Mouse (Mus musculus) T-helper 2 cell (primary cell): Measurements from ENCODE around the gene Tjp1.

Source experiments
- in situ Hi-C: fragments of 300-600 bp; cut with MboI, MseI; formaldehyde crosslinking; loops from one replicate; pipeline ENCODE4 v1.15.1; 2025; ENCODE audit warnings: high pct_unique_total_duplicates

The Tjp1 gene

GRCm38 (mm10) chr7:65436921-65437320 is 90.7 kb downstream of the Tjp1 start:
- in situ Hi-C loops, result no loop called here

DNA sequence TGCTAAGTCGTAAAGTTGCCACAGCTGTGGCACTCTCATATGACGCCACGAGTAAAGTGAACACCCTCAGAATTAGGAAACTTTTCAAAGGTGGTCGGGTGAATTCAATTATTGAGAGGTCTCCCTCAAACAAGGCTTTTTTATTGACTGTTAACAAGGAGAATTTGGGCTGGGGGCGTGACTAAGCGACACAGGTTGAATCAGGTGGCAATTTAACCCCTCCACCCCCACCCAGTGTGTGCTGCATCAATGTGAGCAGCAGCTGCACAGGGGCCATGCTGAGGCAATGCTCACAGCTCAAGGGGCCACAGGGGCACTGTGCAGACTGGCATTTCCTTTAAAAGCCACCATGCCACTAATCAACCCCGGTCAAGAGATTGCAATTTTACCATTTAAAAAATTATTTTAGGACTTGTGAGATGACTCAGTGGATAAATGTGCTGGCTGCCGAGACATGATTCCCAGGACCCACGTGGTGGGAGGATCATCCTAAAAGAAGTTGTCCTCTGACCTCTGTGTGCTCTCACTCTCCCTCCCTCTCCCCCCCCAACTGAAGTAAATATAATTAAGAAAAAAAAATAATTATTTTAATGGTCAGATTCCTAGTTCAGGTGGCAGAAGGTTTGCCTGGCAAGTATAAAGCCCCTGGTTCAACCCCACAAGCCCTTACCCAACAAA is 96.4 kb downstream of the Tjp1 start:
- in situ Hi-C loops, result no loop called here

DNA sequence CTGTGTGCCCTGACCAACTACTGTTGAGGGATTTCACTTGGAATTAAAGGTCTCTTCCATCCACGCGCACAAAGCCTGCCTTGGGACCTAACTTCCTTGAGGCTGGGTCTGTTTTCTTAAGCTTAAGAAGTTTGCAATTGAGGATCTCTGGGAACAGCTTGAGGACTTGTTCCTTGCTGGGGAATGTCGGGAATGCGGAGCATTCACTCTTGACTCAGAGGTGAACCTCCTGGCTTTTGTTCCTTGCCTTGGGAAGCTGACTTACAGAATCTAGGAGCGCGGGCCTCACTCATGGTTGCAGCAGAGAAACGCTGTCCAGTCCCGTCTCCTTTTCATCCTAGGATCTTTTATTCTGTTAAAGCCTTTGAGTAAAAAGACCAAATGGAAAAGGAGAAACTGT is 97.2 kb downstream of the Tjp1 start:
- in situ Hi-C loops, result no loop called here

GRCm38 (mm10) chr7:65424519-65424918 is 103.1 kb downstream of the Tjp1 start:
- in situ Hi-C loops, result no loop called here

- in situ Hi-C loops, result no loop called here
Observed at GRCm38 (mm10) chr7:65422456-65422855, 105.1 kb downstream of the Tjp1 start.

DNA sequence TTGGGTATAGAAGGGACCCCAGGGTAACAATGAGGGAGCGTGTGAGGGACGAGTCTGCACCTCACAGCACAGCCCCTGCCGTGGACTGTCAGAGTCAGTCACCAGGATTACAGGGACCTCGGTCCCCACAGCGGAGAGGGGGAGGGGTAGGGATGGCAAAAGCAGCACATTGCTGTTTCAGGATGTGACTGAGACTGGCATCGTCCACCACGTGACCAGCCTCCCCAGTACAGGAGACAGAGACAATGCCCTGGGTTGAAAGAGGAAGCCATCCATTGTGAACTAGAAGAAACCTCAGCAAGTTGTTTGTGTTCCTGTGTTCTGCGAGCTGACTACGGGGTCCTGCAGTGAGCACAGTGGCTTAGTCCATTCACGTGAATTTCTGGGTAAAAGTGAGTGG is 106.1 kb downstream of the Tjp1 start:
- in situ Hi-C loops, result no loop called here

GRCm38 (mm10) chr7:65419926-65420325 is 107.7 kb downstream of the Tjp1 start:
- in situ Hi-C loops, result no loop called here

DNA sequence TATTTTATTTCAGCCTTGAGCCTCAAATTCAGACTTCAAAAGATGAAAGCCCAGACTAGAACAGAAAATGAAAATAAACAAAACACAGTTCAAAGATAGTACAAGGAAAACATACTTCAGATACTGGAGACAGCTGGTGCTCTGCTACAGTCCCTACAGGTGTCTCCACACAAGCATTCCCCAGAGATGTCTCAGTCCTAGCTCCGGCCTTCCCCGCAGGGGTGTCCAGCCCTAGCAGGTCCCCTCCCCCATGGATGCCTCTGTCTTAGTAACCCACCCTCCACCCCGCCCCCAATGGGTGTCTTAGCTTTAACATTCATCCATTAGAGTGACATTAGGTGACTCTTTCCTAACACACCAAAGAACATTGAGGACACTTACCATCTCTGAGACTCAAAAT is 108.6 kb downstream of the Tjp1 start:
- in situ Hi-C loops, result no loop called here

DNA sequence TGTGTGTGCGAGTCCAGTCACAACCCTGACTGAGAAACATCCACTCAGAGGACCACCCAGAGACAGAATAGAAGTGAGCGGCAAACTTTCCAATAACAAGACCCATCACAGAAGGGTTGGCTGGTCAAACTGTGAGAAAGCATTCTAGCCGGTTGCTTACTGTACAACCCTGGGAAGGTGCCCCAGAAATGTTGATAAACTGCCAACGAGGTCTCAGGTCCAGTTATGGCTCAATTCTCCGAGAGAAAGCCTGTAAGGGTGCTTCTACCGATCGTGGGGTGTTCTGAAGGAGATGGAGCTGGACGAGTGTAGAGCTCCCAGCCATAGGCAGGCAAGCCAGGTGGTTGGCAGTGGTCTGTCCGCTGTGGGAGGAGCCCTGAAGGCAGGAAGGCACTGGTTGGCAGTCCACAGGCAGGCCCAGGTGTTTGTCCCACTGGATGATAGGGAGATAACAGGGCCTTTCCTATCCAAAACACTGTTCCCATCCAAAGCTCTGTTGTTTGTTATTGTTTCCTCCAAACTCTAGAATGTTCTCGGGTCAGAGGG is 109.1 kb downstream of the Tjp1 start:
- in situ Hi-C loops, result no loop called here

DNA sequence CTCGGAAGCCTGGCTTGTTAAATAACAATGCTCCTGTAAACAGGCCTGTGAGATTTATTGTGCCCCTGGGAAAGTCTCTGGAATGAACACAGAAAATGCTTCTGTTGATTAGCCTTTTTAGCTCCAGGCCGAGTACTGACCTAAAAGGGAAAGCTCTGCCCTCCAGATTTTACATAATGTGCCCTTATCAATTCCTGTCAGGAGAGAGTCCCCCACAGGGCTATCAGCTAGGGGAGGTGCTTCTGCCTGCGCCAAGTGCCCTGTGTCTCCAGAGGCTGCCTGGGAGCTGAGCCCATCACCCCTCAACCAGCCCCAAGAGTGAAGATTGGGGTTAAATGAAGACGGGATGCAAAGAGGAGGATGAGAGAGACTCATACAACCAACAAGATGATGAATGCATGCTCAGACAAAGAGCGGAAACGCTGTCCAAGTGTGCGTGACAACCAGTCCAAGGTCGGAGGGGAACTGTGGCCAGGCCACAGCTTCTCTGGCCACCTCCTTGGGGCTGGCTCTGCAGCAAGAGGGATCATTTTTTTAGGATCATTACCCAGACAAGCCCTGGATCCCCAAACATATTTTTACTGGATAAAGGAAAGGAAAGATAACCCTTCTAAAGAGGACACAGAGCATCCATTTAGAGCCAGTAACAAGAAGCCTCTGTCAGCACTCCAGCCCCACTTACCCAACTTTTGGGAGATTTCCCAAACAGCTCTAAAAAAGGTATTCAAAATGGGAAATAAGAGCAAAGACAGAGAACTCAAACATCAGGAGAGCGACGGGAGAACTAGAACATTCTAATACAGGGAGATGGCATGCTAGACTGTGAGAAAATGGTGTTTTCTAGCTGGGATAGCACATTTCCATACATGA is 110.1 kb downstream of the Tjp1 start:
- in situ Hi-C loops, result no loop called here

DNA sequence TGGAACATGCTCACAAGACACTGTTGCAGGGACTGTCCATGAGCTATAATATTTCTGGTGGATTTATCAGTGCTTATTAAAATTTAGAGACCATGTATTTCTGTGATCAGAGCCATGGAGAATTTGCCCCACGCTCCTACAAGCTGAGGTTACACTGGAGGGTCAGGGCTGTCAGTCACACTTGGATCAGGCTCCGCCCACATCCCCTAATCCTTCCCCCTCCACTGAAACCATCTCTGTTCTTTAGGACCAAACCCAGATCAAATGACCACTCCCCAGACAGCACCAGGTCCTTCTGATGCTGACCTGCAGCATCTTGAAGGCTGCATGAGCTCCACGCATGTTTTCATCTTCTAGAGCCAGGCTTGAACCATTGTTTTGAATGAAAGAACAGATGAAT is 111.1 kb downstream of the Tjp1 start:
- in situ Hi-C loops, result no loop called here

DNA sequence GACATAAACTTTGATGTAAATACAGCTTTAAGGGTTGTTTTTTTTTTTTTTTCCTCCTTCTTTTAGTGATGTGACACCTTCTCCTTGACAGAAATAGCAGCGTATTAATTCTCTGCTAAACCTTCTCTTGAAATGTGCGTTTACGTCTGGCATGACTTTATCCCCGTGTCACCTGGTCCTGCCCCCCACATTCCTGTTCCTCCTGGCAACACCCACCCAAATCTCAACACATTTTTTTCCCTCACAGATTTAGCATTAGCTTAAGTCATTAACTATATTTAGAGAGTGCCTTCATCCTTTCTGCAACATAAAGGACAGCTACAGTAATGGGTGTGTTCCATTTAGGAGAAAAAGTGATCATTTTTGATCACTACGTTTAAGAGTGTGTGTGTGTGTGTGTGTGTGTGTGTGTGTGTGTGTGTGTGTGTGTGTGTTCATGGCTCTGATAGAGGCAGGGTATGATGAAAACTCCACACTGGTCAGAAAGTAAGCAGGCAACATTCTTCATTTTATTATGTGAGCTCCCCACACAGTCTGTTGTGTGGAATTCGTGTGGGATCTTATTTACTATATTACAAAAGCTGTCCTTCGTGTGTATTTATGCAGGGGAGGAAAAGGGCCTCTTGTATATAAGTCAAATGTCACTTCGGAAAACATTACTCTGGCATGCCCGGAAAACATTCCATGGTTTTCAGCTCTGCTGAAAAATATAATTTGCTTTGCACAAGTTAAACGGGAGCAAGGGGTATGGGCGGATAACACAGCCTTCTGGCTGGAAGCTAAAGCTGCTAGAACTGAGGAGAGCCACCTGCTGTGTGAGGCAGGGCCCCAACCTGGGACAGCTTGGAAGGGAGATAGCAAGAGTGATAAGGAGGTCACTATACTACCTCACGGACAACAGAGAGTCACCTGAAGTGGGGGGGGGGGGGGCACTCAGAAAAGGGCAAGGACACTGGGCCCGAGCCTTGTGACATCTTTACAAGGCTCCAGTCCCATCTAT is 113.3 kb downstream of the Tjp1 start:
- in situ Hi-C loops, result no loop called here

DNA sequence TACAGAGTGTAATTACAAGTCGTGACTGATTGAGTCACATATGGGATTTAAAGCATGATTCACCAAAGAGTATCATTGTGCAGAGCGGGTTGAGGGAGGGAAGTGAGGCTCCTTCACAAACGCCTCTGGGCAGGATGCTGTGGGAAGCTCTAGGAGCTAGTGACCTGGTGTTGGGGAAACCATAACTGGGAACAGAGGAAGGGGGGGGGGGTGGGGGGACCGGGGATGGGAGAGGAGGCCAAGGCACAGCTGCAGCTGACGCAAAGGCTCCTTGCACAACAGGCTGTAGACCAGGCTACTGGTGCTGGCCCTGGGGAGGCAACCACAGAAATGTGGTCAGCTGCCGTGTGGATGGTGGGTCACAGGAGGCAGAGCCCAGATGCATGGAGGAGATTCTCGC is 116.9 kb downstream of the Tjp1 start:
- in situ Hi-C loops, result no loop called here

GRCm38 (mm10) chr7:65406427-65406826 is 121.2 kb downstream of the Tjp1 start:
- in situ Hi-C loops, result no loop called here

GRCm38 (mm10) chr7:65402516-65402915 is 125.1 kb downstream of the Tjp1 start:
- in situ Hi-C loops, result no loop called here

DNA sequence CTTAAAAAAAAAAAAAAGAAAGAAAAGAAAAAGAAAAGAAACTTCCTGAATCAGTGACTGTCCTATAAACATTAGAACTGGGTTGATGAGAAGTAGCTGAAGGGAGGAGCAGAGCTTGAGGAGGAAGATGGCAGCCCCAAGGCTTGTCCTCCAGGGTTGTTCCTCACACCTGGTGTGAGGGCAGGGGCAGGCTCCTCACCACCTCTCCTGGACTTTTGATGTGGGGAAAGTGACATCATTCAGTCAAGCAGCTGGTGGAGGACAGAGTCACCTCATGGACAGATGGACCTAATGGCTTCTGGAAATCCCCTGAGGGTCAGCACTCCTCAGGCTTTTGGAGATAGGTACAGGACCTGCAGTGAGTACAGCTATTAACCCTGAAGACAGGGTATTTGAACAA is 126.0 kb downstream of the Tjp1 start:
- in situ Hi-C loops, result no loop called here

DNA sequence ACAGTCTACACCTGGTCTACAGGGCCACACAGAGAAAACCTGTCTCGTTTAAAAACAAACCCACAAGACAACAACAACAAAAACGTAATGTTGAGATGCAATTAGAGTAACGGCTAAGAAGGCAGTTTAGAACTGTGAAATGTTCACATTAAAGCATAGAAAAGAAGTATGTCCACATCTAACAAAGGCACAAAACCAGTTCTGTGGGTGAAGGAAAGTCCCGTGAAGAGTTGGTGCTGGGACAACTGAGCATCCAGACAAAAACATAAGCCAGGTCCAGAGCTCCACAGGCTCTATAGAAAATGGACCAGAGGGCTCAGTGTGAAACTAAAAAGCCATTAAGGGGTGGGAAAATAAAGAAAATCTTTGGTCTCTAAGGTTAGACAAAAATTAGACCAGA is 131.7 kb downstream of the Tjp1 start:
- in situ Hi-C loops, result no loop called here

DNA sequence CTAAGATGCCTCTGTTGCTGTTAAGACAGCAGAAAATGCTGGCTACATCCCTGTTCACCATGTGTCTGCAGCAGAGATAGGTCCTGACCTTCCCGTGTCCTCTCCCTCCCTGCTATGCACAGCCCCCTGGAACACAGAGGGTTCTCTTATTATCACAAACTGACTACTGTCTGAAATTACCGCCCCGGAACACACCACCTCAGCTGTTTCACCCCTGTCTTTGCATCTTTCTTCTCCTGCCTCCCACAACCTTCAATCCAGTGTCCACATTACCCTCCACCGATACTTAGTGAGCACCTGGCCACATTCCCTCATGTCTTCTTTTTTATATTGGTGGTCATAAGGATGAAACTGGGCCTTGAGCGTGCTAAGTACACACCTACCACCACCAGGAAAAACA is 132.4 kb downstream of the Tjp1 start:
- in situ Hi-C loops, result no loop called here

DNA sequence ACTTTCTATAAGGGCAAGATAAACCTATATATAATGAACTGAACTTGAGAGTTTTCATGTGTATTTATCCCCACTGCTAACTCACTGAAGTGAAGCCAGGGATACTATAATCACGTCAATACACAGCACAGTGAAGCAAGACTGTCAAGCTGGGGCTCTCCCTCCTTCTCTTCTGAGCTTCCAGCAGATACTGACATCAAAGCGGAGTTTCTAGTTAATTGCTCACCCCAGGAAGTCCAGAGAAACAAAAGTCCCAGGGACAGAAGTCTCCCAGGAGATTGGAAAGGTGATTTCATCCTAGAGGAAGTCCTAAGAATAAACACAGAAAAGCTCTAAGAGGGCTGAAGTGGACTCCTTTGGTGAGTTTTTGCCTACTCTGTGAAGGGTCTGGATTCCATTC is 132.9 kb downstream of the Tjp1 start:
- in situ Hi-C loops, result no loop called here

DNA sequence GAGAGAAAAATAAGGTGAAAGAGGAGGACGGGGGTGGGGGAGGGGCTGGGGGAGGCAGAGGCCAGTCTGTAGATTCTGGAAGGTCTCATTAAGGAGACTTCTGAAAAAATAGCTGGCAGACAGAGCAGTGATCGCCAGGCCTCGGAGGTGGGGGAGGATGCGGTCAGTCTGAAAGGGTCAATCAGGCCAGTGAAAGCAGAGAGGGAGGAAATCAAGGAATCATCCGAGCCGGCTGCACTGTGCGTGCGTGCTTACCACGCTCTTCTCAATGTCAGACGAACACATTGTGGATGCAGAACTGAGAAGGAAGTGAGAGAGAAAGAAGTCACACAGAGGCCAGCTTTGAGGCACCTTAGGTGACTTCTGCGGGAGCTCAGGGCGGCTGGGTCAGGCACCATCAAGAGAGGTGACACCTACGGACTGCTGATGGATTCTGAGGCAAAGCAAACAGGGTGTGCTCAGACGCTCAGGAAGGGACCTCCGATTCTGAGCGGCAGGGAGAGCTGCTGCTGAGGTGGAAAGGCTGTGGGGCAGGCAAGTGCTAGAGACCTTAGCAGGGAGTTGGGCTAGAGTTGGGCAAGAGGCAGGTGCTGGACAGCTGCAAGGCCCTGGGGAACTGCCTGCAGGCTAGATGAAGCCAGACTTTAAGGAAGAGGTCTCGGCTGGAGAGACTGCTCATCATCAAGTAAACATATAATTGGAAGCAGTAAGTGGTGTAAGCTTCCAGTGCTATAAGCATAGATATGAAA is 133.7 kb downstream of the Tjp1 start:
- in situ Hi-C loops, result no loop called here

- in situ Hi-C loops, result no loop called here
Observed at GRCm38 (mm10) chr7:65392986-65393385, 134.6 kb downstream of the Tjp1 start.
